Mouse (Mus musculus): Measurements from ENCODE around the gene Cxcr4. TPM values are rescaled to one million over a fixed set of nuclear protein-coding genes. Genes with fewer than 3 reads are reported as not detected.

Cxcr4 gene
- total and polyA plus RNA-seq, 2 experiments from 2014 or later = 1.0 to 15.7 TPM

DNA sequence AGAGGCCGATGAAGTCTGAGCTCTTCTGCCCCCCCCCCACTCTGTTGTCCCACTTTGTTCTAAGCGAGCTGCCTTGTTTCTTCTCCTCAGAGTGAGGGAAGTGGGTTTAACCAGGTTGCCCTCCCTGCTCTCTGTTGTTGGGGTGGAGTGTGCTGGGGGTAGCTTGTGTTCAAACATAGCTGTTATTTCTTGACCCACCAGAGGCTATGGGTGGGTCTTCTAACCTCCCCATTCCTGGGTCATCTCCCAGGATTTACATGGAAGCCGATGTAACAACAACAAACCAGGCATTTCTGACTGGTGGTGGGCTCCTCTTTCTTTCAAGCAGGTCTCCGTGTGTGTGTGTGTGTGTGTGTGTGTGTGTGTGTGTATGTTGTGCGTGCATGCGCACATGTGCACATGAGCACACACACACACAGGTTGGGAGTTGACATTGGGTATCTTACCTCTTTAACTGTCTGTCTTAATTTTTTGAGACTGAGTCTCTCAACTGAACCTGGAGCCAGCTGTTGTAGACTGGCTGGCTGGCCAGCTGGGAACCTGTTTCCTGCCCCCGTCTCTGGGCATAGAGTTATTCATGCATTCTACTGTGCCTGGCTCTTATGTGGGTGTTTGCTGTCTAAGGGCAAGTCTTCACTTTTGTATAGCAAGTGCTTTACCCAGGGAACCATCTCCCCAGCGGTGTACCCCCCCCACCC, 10.7 kb upstream of the Cxcr4 start:
- Histone ChIP-seq H3K9me3 (replicated peaks; ENCODE audit: control insufficient read depth, low read length) (no peaks in the 10 kb centered on the region), H3K9ac (replicated peaks; ENCODE audit: low read depth, low read length) (no peak overlapping the region), H3K4me2 (ENCODE audit: low read depth, low read length) (no peak overlapping the region), H3K27ac (ENCODE audit: low read depth) (no peak overlapping the region; the same call in 1 of the 2 replicates), H3K36me3 (replicated peaks; ENCODE audit: control insufficient read depth, insufficient read depth, low read length) (no peaks in the 10 kb centered on the region), H3K4me3 (ENCODE audit: low read depth, low read length) (no peak overlapping the region), H3K27me3 (ENCODE audit: control insufficient read depth, insufficient read depth, low read length) (no peaks in the 10 kb centered on the region), H3K4me1 (ENCODE audit: control insufficient read depth, insufficient read depth) (no peaks in the 10 kb centered on the region)
- TF ChIP-seq CTCF (IDR thresholded peaks at IDR 0.05; ENCODE audit: low read depth) (no peak), EP300 (IDR thresholded peaks at IDR 0.05; ENCODE audit: low read depth) (no peak)
- WGBS = 79% methylated on average over 8 of the region's 8 CpGs
- no peak for DNase-seq (ENCODE audit: low spot score)
- no peak for ATAC-seq (ENCODE audit: insufficient read depth, low read depth)

DNA sequence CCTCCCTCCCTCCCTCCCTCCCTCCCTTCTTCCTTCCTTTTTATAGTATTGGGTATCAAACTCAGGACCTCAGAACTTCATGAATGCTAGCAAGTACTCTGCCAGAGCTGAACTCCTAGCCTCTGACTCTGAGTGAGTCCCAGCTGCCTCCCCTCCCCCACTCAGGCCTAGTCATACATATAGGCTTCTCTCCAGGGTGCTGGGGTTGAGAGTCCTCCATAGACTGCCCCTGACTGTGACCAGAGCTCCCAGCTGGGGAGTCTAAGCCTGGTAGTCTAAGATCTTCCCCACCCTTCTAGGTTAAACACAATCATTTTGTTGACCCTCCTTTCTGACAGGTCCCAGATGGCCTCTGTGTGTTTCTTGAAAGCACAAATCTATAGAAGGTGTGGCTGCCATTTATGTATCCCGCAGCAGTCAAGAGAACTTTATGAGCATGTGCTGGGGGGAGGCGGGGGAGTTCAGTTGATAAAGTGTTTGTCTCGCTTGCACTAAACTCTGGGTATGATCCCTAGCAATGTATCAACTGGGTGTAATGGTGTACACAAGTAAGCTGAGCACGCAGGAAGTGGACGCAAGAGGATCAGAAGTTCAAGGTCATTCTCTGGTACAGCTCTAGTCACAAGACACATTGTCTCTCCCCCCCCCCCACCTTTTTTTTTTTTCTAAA, 10.1 kb upstream of the Cxcr4 start:
- no peaks in the 10 kb centered on the region for H3K27me3 ChIP-seq (ENCODE audit: control insufficient read depth, insufficient read depth, low read length)
- ATAC-seq (ENCODE audit: insufficient read depth, low read depth) (no peak), DNase-seq (ENCODE audit: low spot score) (no peak)
- TF ChIP-seq CTCF (IDR thresholded peaks at IDR 0.05; ENCODE audit: low read depth) (no peak), EP300 (IDR thresholded peaks at IDR 0.05; ENCODE audit: low read depth) (no peak)
- H3K36me3 ChIP-seq (replicated peaks; ENCODE audit: control insufficient read depth, insufficient read depth, low read length) = no peaks in the 10 kb centered on the region
- H3K9me3 ChIP-seq (replicated peaks; ENCODE audit: control insufficient read depth, low read length) = no peaks in the 10 kb centered on the region
- no peak overlapping the region for H3K4me3 ChIP-seq (ENCODE audit: low read depth, low read length)
- 79% methylated on average over 5 of the region's 5 CpGs for WGBS
- no peak overlapping the region; the same call in 1 of the 2 replicates for H3K27ac ChIP-seq (ENCODE audit: low read depth)
- H3K9ac ChIP-seq (replicated peaks; ENCODE audit: low read depth, low read length) = no peak overlapping the region
- no peak overlapping the region for H3K4me2 ChIP-seq (ENCODE audit: low read depth, low read length)
- no peaks in the 10 kb centered on the region for H3K4me1 ChIP-seq (ENCODE audit: control insufficient read depth, insufficient read depth)

DNA sequence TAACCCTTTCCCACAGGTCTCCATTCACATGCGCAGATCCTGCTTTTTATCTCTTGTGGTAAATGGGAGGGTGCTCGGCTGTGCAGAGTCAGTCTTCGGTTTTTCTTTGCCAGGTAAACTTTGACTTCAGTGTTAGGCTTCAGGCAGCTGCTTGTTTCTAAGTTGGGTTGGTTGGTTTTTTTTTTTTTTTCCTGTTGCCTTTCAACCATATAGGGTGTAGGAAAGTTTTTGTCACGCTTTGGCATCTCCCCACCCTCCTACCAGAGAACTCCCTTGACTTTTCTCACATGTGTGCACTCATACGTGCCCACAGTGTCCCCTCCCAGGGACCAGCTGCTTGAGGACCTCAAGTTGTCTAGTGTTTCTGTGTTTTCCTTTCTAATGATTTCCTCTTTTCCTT, 9.2 kb upstream of the Cxcr4 start:
- ATAC-seq (ENCODE audit: insufficient read depth, low read depth) (no peak), DNase-seq (ENCODE audit: low spot score) (no peak)
- Histone ChIP-seq H3K9me3 (replicated peaks; ENCODE audit: control insufficient read depth, low read length) (no peaks in the 10 kb centered on the region), H3K36me3 (replicated peaks; ENCODE audit: control insufficient read depth, insufficient read depth, low read length) (no peaks in the 10 kb centered on the region), H3K4me1 (ENCODE audit: control insufficient read depth, insufficient read depth) (no peaks in the 10 kb centered on the region), H3K27me3 (ENCODE audit: control insufficient read depth, insufficient read depth, low read length) (no peaks in the 10 kb centered on the region), H3K4me3 (ENCODE audit: low read depth, low read length) (no peak overlapping the region), H3K9ac (replicated peaks; ENCODE audit: low read depth, low read length) (no peak overlapping the region), H3K4me2 (ENCODE audit: low read depth, low read length) (no peak overlapping the region), H3K27ac (ENCODE audit: low read depth) (no peak overlapping the region)
- TF ChIP-seq CTCF (IDR thresholded peaks at IDR 0.05; ENCODE audit: low read depth) (no peak), EP300 (IDR thresholded peaks at IDR 0.05; ENCODE audit: low read depth) (no peak)
- 81% methylated on average over 5 of the region's 5 CpGs for WGBS

DNA sequence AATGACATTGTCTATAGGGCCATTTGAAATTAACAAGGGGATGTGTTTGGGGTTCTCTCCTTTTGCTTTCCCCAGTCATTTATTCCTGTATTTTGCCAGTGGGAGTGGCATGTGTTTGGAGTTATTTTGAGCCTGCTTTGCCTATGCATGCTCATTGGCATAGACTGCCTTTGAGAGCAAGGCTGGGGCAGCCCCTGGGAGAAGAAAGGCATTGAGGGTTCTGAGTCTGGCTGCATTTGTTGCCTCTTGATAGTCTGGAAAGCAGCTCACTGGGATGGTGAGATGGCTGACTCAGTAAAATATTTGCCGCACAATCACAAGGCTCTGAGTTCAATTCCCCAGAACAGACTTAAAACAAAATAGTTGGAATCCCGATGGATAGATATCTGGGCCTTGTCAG, 8.5 kb upstream of the Cxcr4 start:
- H3K9ac ChIP-seq (replicated peaks; ENCODE audit: low read depth, low read length) = no peak overlapping the region
- H3K9me3 ChIP-seq (replicated peaks; ENCODE audit: control insufficient read depth, low read length) = no peaks in the 10 kb centered on the region
- H3K4me3 ChIP-seq (ENCODE audit: low read depth, low read length) = no peak overlapping the region
- H3K27ac ChIP-seq (ENCODE audit: low read depth) = no peak overlapping the region
- WGBS = 65% methylated on average over 2 of the region's 2 CpGs
- no peak for DNase-seq (ENCODE audit: low spot score)
- H3K27me3 ChIP-seq (ENCODE audit: control insufficient read depth, insufficient read depth, low read length) = no peaks in the 10 kb centered on the region
- no peak for ATAC-seq (ENCODE audit: insufficient read depth, low read depth)
- TF ChIP-seq CTCF (IDR thresholded peaks at IDR 0.05; ENCODE audit: low read depth) (no peak), EP300 (IDR thresholded peaks at IDR 0.05; ENCODE audit: low read depth) (no peak)
- no peak overlapping the region for H3K4me2 ChIP-seq (ENCODE audit: low read depth, low read length)
- H3K36me3 ChIP-seq (replicated peaks; ENCODE audit: control insufficient read depth, insufficient read depth, low read length) = no peaks in the 10 kb centered on the region
- H3K4me1 ChIP-seq (ENCODE audit: control insufficient read depth, insufficient read depth) = no peaks in the 10 kb centered on the region

DNA sequence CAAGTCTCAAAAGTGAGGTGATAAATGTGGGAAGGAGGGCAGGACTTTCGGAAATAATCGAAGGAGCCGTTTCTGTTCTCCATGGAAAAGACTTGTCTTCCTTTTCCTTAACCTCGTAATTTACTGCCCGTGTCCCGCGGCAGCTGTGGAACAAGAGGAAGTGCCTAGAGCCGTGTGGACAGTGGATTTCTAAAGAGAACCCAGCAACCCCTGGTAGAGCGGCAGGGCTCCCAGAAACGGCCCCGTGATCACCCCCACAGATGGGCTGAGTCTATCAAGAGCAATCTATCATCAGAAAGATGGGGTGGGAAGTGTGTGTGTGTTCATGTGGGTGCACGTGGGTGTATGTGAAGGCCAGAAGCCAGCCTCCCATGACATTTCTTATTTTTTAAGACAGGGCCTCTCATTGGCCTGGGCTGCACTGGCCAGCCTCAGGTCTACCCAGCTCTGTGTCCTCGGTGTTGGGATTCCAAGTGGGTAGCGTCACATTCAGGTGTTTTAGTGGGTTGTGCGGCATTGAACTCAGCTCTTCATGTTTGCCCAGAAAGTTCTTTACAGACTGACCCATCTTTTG, 5.2 kb upstream of the Cxcr4 start:
- H3K4me3 ChIP-seq (ENCODE audit: low read depth, low read length) = no peak overlapping the region
- ATAC-seq (ENCODE audit: insufficient read depth, low read depth) (no peak), DNase-seq (ENCODE audit: low spot score) (no peak)
- no peak overlapping the region for H3K4me2 ChIP-seq (ENCODE audit: low read depth, low read length)
- H3K4me1 ChIP-seq (ENCODE audit: control insufficient read depth, insufficient read depth) = peaks cover 9% of the 10 kb centered on the region
- no peaks in the 10 kb centered on the region for H3K9me3 ChIP-seq (replicated peaks; ENCODE audit: control insufficient read depth, low read length)
- TF ChIP-seq CTCF (IDR thresholded peaks at IDR 0.05; ENCODE audit: low read depth) (no peak), EP300 (IDR thresholded peaks at IDR 0.05; ENCODE audit: low read depth) (no peak)
- H3K36me3 ChIP-seq (replicated peaks; ENCODE audit: control insufficient read depth, insufficient read depth, low read length) = no peaks in the 10 kb centered on the region
- no peak overlapping the region for H3K9ac ChIP-seq (replicated peaks; ENCODE audit: low read depth, low read length)
- H3K27ac ChIP-seq (ENCODE audit: low read depth) = no peak overlapping the region
- peaks cover 19% of the 10 kb centered on the region for H3K27me3 ChIP-seq (ENCODE audit: control insufficient read depth, insufficient read depth, low read length)
- 73% methylated on average over 15 of the region's 15 CpGs for WGBS

Data from heart, postnatal 0 days (tissue).